In the genomic region with DNA sequence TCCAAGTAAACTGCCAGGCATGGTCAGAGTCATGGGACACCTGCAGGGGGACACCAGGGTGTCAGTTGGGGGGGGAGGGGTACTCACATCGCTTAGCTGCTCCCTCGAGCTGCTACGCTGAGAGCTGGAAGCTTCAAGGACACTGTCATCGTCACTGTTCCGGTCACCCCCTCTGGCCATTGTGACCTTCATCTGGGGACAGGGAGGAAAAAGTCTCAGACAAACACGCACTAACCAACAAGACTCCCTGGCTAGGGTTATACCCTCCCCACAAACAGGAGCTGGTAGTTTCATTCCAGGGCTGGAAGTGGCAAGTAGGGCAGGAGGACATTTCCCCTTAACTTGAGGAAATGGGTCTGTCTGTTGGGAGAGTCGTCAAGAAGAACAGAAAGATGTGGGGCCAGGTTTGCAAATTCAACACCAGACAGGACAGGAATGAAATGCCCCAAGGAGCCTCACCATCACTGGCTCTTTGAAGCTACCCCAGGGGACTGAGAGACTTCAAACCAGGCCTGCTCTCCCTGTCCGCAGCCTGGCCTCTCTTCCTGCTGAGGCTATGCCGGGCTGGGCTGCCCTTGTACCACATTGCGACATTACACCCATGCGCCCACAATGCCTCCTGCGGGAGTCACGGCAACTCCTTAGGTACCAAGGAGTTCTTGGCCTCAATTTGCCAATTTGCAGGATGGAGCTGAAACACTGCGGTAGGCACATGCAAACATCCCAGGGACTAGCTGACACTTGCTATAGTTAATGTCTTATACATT, we compare ENCODE assay signal across 11 mouse cellular contexts. TPM values are rescaled to one million over a fixed set of nuclear protein-coding genes. Genes with fewer than 3 reads are reported as not detected.
DNase-seq lines count a peak whose midpoint lies in the region; ATAC-seq and TF ChIP-seq lines count a peak whose summit lies in the region.
"Had no signal": no experiment of that assay in that cellular context is flagged by ENCODE, and none has a peak within 500 bp of the region (broad histone marks: within the 10 kb centered on the region; RNA-seq: fewer than 3 reads in every experiment).

No protein-coding gene starts in this region.

- peaks cover 12% of the 10 kb centered on the region for H3K36me3 ChIP-seq in midbrain, embryonic 10.5 days
- no peaks in the 10 kb centered on the region for H3K36me3 ChIP-seq in midbrain, embryonic 16.5 days (ENCODE audit: control insufficient read depth, insufficient read depth, low read length)
- H3K36me3 ChIP-seq in midbrain, embryonic 15.5 days (replicated peaks): no peaks in the 10 kb centered on the region

- peak overlapping the region; percentile 74 for H3K27ac ChIP-seq in cerebellum, adult 2 months (ENCODE audit: insufficient read depth, low read length)
- peak overlapping the region; percentile 86 for H3K27ac ChIP-seq in midbrain, embryonic 10.5 days (replicated peaks)
- no peak overlapping the region for H3K27ac ChIP-seq in midbrain, embryonic 16.5 days (ENCODE audit: low read length)
- H3K27ac ChIP-seq in midbrain, embryonic 15.5 days: peak overlapping the region; percentile 80; the same call in 1 of the 2 replicates

- H3K9ac ChIP-seq in midbrain, embryonic 16.5 days (ENCODE audit: low read depth, low read length): no peak overlapping the region
- H3K9ac ChIP-seq in midbrain, embryonic 15.5 days: no peak overlapping the region

- no peak overlapping the region for H3K4me3 ChIP-seq in cerebellum, adult 2 months (replicated peaks; ENCODE audit: insufficient read depth, low read depth, low read length)
- H3K4me3 ChIP-seq in midbrain, embryonic 10.5 days: no peak overlapping the region
- H3K4me3 ChIP-seq in midbrain, embryonic 16.5 days (ENCODE audit: low read depth, low read length): no peak overlapping the region
- no peak overlapping the region for H3K4me3 ChIP-seq in midbrain, embryonic 15.5 days

- 62% methylated on average over 14 of the region's 14 CpGs for WGBS in cerebellum, adult 2 months
- WGBS in midbrain, embryonic 10.5 days: 55% methylated on average over 14 of the region's 14 CpGs
- WGBS in midbrain, embryonic 16.5 days: 45% methylated on average over 14 of the region's 14 CpGs
- 54% methylated on average over 14 of the region's 14 CpGs for WGBS in midbrain, embryonic 15.5 days

- no peaks in the 10 kb centered on the region for H3K9me3 ChIP-seq in midbrain, embryonic 10.5 days (replicated peaks)
- no peaks in the 10 kb centered on the region for H3K9me3 ChIP-seq in midbrain, embryonic 16.5 days (replicated peaks; ENCODE audit: control insufficient read depth, low read length, poor library complexity, severe bottlenecking)
- H3K9me3 ChIP-seq in midbrain, embryonic 15.5 days: no peaks in the 10 kb centered on the region

- no peaks in the 10 kb centered on the region for H3K27me3 ChIP-seq in cerebellum, adult 2 months (ENCODE audit: control insufficient read depth, insufficient read depth, low read length)
- 0 out of 2 replicates have a peak, but pooled peaks cover 11% of the 10 kb centered on the region for H3K27me3 ChIP-seq in midbrain, embryonic 10.5 days (ENCODE audit: low read depth, poor library complexity, severe bottlenecking)
- no peaks in the 10 kb centered on the region for H3K27me3 ChIP-seq in midbrain, embryonic 16.5 days (ENCODE audit: control insufficient read depth, insufficient read depth, low read depth, low read length)
- H3K27me3 ChIP-seq in midbrain, embryonic 15.5 days (replicated peaks): no peaks in the 10 kb centered on the region

- no peak for TF ChIP-seq POLR2A in cerebellum, adult 2 months (IDR thresholded peaks at IDR 0.05; ENCODE audit: borderline replicate concordance, insufficient read depth, low read length)

- H3K4me1 ChIP-seq in cerebellum, adult 2 months (ENCODE audit: control insufficient read depth, insufficient read depth, low read length): peaks cover 72% of the 10 kb centered on the region
- H3K4me1 ChIP-seq in midbrain, embryonic 10.5 days: peaks cover 38% of the 10 kb centered on the region
- peaks cover 24% of the 10 kb centered on the region for H3K4me1 ChIP-seq in midbrain, embryonic 16.5 days (ENCODE audit: control insufficient read depth, insufficient read depth, low read length)
- peaks cover 31% of the 10 kb centered on the region for H3K4me1 ChIP-seq in midbrain, embryonic 15.5 days

- no peak for ATAC-seq in midbrain, embryonic 16.5 days
- ATAC-seq in granulocyte monocyte progenitor cell, adult 5-6 weeks (replicated peaks; ENCODE audit: poor library complexity, severe bottlenecking): peak; percentile 36; the same call in 1 of the 2 replicates
- ATAC-seq in midbrain, embryonic 15.5 days (replicated peaks): no peak
- ATAC-seq: inflammation-experienced regulatory T-cells, adult 6 months had no signal

- no peak for DNase-seq in cerebellum, adult 2 months
- no peak for DNase-seq in cerebellum, adult 11 months
- no peak for DNase-seq in midbrain, embryonic 10.5 days (ENCODE audit: low spot score)
- no peak for DNase-seq in kidney, postnatal 4 days
- DNase-seq in left cerebral cortex, adult 9 months (ENCODE audit: low spot score in 2 of 2): no peak
- DNase-seq: gastrocnemius, postnatal 14 days; kidney, postnatal 14 days had no signal

- no peak overlapping the region for H3K4me2 ChIP-seq in midbrain, embryonic 16.5 days (ENCODE audit: low read length)
- no peak overlapping the region for H3K4me2 ChIP-seq in midbrain, embryonic 15.5 days

- no peak for TF ChIP-seq CTCF in cerebellum, adult 2 months (IDR thresholded peaks at IDR 0.05; ENCODE audit: borderline replicate concordance, insufficient read depth, low read depth, low read length)

RNA-seq across cellular contexts. Expression of gene Fbrsl1, which starts 30.4 kb away (rescaled TPM):
- polyA plus RNA-seq in cerebellum, adult 2 months (2012; rRNA removed): 65.4 and 72.7 TPM in 2 replicates
- 10.3 and 14.6 TPM in 2 replicates for polyA plus RNA-seq in midbrain, embryonic 10.5 days (2016; fragmentation: Nextera tagmentation; extraction: Ambion mirVana)
- 12.3 and 16.3 TPM in 2 replicates for polyA plus RNA-seq in midbrain, embryonic 16.5 days (2015; fragmentation: Nextera tagmentation; extraction: Ambion mirVana)
- 25.2 and 29.7 TPM in 2 replicates for total RNA-seq in granulocyte monocyte progenitor cell, adult 5-6 weeks (2014; fragmentation: Nextera tagmentation)
- 9.5 and 12.6 TPM in 2 replicates for total RNA-seq in granulocyte monocyte progenitor cell, adult 5-6 weeks (2017)
- polyA plus RNA-seq in midbrain, embryonic 15.5 days (2015; fragmentation: Nextera tagmentation; extraction: Ambion mirVana): 24.2 and 25.9 TPM in 2 replicates
